Mouse (Mus musculus): ENCODE results near the gene Pdik1l. TPM values are rescaled to one million over a fixed set of nuclear protein-coding genes. Genes with fewer than 3 reads are reported as not detected.

The Pdik1l gene
- polyA plus RNA-seq, 1 experiment from 2014 or later, result 13.5 TPM

DNA sequence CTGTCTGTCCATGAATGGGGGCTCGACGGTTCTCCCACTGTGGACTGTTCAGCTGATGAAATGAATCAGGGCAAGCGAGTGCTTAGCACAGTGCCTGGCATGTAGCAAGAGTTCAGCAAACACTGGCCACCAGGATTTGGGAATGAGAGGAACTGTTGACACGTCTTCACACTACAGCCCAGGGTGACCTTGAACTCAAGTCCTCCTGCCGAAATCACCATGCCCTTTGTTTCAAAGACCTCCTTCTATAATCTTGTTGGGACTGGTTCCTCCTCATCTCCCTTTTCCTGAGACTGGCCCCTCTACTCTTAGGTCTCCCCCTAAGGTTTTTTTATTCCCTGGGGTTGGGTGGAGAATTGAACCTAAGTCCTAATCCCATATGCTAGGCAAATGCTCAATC is 24.6 kb upstream of the Pdik1l start:
- Histone ChIP-seq H3K27me3 (ENCODE audit: control insufficient read depth, insufficient read depth, low read length) (no peaks in the 10 kb centered on the region), H3K9ac (ENCODE audit: low read length) (no peak overlapping the region), H3K9me3 (ENCODE audit: control insufficient read depth, low read length) (peaks cover 4% of the 10 kb centered on the region; the same call in 1 of the 2 replicates), H3K4me3 (ENCODE audit: control insufficient read depth in 1 of 2, insufficient read depth in 1 of 2, low read depth in 1 of 2, low read length in 2 of 2) (no peak overlapping the region), H3K36me3 (ENCODE audit: control insufficient read depth, insufficient read depth, low read length) (peaks cover 8% of the 10 kb centered on the region), H3K4me2 (ENCODE audit: low read length) (no peak overlapping the region), H3K27ac (replicated peaks in 1 of 2; ENCODE audit: control insufficient read depth in 1 of 2, insufficient read depth in 1 of 2, low read depth in 2 of 2, low read length in 2 of 2) (no peak overlapping the region), H3K4me1 (ENCODE audit: control insufficient read depth in 2 of 2, insufficient read depth in 2 of 2, low read length in 2 of 2) (peaks cover 11 to 23% of the 10 kb centered on the region in 2 experiments)
- no peak for ATAC-seq (ENCODE audit: insufficient number of reproducible peaks, insufficient read depth, low FRiP score, low read depth)
- WGBS, result 83% methylated on average over 5 of the region's 5 CpGs

DNA sequence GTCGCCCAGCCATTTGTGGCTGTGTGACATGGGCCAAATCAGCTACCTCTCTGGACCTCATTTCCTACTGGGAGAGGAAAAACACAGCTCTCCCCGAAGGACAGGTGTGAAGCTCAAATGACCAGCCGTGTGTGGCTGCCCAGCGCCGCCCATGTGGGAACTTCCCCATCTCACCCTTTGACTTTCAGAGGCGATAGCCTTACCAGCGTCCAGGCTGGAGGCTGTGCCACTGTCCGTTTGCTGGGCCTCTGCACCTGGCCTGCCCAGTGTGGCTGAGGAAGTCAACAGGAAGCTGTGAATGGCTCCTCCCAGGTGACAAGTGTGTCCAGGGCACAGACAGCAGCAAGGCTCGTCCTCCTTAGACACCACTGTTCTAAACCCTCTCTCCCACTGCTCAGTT is 24.1 kb upstream of the Pdik1l start:
- no peaks in the 10 kb centered on the region for H3K27me3 ChIP-seq (ENCODE audit: control insufficient read depth, insufficient read depth, low read length)
- H3K27ac ChIP-seq (replicated peaks in 1 of 2; ENCODE audit: control insufficient read depth in 1 of 2, insufficient read depth in 1 of 2, low read depth in 2 of 2, low read length in 2 of 2), result no peak overlapping the region
- H3K9me3 ChIP-seq (ENCODE audit: control insufficient read depth, low read length), result peaks cover 4% of the 10 kb centered on the region; the same call in 1 of the 2 replicates
- ATAC-seq (ENCODE audit: insufficient number of reproducible peaks, insufficient read depth, low FRiP score, low read depth), result no peak
- no peak overlapping the region for H3K9ac ChIP-seq (ENCODE audit: low read length)
- WGBS, result 75% methylated on average over 9 of the region's 9 CpGs
- no peak overlapping the region for H3K4me3 ChIP-seq (ENCODE audit: control insufficient read depth in 1 of 2, insufficient read depth in 1 of 2, low read depth in 1 of 2, low read length in 2 of 2)
- H3K4me1 ChIP-seq (ENCODE audit: control insufficient read depth in 2 of 2, insufficient read depth in 2 of 2, low read length in 2 of 2), result peaks cover 14 to 24% of the 10 kb centered on the region in 2 experiments
- H3K4me2 ChIP-seq (ENCODE audit: low read length), result no peak overlapping the region
- peaks cover 3% of the 10 kb centered on the region for H3K36me3 ChIP-seq (ENCODE audit: control insufficient read depth, insufficient read depth, low read length)

DNA sequence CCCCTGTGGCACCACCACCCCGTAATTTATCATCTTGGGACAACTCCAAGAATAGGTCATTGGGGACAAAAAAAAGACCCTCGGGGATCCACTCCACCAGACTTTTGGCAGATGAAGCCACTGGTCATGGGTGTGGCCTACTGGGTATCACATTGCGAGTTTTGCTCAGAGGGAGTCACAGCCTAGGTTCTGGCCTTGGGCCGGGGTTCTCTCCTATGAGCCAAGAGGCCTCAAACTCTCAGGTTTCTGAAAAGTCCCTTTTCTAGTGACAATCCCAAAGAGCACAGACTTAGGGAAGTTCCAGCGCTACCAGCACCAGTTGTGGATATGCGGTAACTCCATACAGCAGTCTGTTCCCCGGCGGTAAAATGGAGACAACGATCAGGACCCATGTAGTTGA is 23.0 kb upstream of the Pdik1l start:
- Histone ChIP-seq H3K4me3 (ENCODE audit: control insufficient read depth in 1 of 2, insufficient read depth in 1 of 2, low read depth in 1 of 2, low read length in 2 of 2) (no peak overlapping the region), H3K4me1 (ENCODE audit: control insufficient read depth in 2 of 2, insufficient read depth in 2 of 2, low read length in 2 of 2) (peaks cover 12 to 30% of the 10 kb centered on the region in 2 experiments), H3K27me3 (ENCODE audit: control insufficient read depth, insufficient read depth, low read length) (no peaks in the 10 kb centered on the region), H3K9ac (ENCODE audit: low read length) (no peak overlapping the region), H3K27ac (replicated peaks in 1 of 2; ENCODE audit: control insufficient read depth in 1 of 2, insufficient read depth in 1 of 2, low read depth in 2 of 2, low read length in 2 of 2) (no peak overlapping the region), H3K36me3 (ENCODE audit: control insufficient read depth, insufficient read depth, low read length) (no peaks in the 10 kb centered on the region), H3K4me2 (ENCODE audit: low read length) (no peak overlapping the region), H3K9me3 (ENCODE audit: control insufficient read depth, low read length) (peaks cover 4% of the 10 kb centered on the region; the same call in 1 of the 2 replicates)
- ATAC-seq (ENCODE audit: insufficient number of reproducible peaks, insufficient read depth, low FRiP score, low read depth), result no peak
- 85% methylated on average over 9 of the region's 9 CpGs for WGBS

DNA sequence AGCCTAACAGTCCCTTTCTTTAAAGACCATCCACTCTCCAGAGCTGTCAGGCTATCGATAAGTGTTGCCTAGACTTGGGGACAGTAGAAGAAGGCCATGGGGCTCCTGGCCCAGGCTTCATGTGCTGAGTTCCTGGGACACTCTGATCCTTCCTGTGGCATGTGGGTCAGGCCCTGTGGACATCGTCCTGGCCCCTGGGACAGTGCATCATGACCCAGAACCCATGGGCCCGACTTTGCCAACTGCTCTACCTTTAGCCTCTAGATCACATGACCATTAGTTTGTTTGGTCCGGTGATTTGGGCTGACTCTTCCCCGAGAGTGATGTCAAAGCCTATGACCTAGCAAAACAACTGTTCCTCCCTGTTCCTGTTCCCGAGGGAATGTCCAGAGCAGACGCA is 22.4 kb upstream of the Pdik1l start:
- Histone ChIP-seq H3K4me2 (ENCODE audit: low read length) (no peak overlapping the region), H3K27me3 (ENCODE audit: control insufficient read depth, insufficient read depth, low read length) (no peaks in the 10 kb centered on the region), H3K9me3 (ENCODE audit: control insufficient read depth, low read length) (peaks cover 4% of the 10 kb centered on the region; the same call in 1 of the 2 replicates), H3K9ac (ENCODE audit: low read length) (no peak overlapping the region), H3K36me3 (ENCODE audit: control insufficient read depth, insufficient read depth, low read length) (no peaks in the 10 kb centered on the region), H3K4me1 (ENCODE audit: control insufficient read depth in 2 of 2, insufficient read depth in 2 of 2, low read length in 2 of 2) (peaks cover 12 to 30% of the 10 kb centered on the region in 2 experiments), H3K27ac (replicated peaks in 1 of 2; ENCODE audit: control insufficient read depth in 1 of 2, insufficient read depth in 1 of 2, low read depth in 2 of 2, low read length in 2 of 2) (no peak overlapping the region), H3K4me3 (ENCODE audit: control insufficient read depth in 1 of 2, insufficient read depth in 1 of 2, low read depth in 1 of 2, low read length in 2 of 2) (no peak overlapping the region)
- ATAC-seq (ENCODE audit: insufficient number of reproducible peaks, insufficient read depth, low FRiP score, low read depth), result no peak
- whole genome bisulfite sequencing, result 84% methylated on average over 7 of the region's 7 CpGs

DNA sequence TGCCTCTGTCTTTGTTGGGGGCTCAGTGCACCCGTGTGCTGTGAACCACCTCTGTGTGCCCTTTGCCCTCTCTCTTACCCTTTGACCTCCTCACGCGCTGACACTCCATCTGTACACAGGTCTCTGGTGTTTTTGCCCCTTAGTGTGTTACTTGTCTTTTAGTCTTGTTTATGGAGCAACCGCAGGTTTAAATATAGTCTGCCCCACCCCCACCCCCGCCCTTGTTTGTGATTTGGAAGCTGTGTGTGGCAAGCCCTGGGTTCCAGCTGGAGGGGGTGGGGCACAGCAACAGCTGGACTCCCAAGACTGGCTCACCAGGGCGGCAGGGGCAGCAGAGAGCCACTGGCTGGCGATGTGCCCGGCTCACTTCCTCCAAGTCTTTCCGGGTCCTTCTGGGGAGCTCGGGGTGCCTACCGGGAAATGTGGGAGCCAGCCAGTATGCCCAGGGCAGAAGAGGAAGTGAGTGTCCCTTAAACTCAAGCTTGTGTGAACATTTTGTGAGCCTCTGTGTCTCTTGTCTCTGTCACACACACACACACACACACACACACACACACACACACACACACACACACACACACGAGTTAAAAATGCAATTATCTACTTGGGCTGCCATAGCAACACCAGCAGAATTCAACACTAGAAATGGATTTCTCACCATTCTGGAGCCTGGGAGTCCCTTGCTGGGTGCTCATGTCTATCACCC is 19.8 kb upstream of the Pdik1l start:
- H3K9ac ChIP-seq (ENCODE audit: low read length), result no peak overlapping the region
- 0 out of 2 replicates have a peak, but pooled peaks have one; percentile 42 for ATAC-seq (ENCODE audit: insufficient number of reproducible peaks, insufficient read depth, low FRiP score, low read depth)
- WGBS, result 7% methylated on average over 12 of the region's 12 CpGs

DNA sequence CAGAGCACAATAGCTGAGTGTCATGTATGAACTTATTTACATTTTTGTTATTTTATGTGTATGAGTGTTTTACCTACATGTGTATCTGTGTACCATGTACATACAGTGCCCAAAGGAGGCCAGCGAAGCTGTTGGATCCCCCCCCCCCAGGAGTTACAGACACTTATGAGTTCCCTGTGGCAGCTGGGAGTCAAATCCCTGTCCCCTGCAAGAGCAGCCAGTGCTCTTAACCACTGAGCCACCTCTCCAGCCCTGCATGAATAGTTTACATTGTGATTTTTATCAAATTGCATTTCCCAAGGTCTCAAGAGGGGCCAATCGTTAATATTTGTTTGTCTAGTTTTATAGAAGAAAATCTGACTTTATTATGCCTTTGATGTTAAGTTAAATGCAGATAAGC is 19.3 kb upstream of the Pdik1l start:
- Histone ChIP-seq H3K27ac (replicated peaks in 1 of 2; ENCODE audit: control insufficient read depth in 1 of 2, insufficient read depth in 1 of 2, low read depth in 2 of 2, low read length in 2 of 2) (peak overlapping the region in 1 of 2 experiments; percentile 48; a peak in 1 of 4 replicates), H3K4me1 (ENCODE audit: control insufficient read depth in 2 of 2, insufficient read depth in 2 of 2, low read length in 2 of 2) (peaks cover 14 to 27% of the 10 kb centered on the region in 2 experiments), H3K4me3 (ENCODE audit: control insufficient read depth in 1 of 2, insufficient read depth in 1 of 2, low read depth in 1 of 2, low read length in 2 of 2) (no peak overlapping the region), H3K9ac (ENCODE audit: low read length) (no peak overlapping the region), H3K9me3 (ENCODE audit: control insufficient read depth, low read length) (no peaks in the 10 kb centered on the region), H3K36me3 (ENCODE audit: control insufficient read depth, insufficient read depth, low read length) (no peaks in the 10 kb centered on the region), H3K4me2 (ENCODE audit: low read length) (peak overlapping the region; percentile 41), H3K27me3 (ENCODE audit: control insufficient read depth, insufficient read depth, low read length) (no peaks in the 10 kb centered on the region)
- WGBS, result 53% methylated on average over 2 of the region's 2 CpGs
- ATAC-seq (ENCODE audit: insufficient number of reproducible peaks, insufficient read depth, low FRiP score, low read depth), result no peak

More for the DNA sequence above, 19.8 kb upstream of the Pdik1l start:
- Histone ChIP-seq H3K4me3 (ENCODE audit: control insufficient read depth in 1 of 2, insufficient read depth in 1 of 2, low read depth in 1 of 2, low read length in 2 of 2) (no peak overlapping the region), H3K4me2 (ENCODE audit: low read length) (peak overlapping the region; percentile 41), H3K36me3 (ENCODE audit: control insufficient read depth, insufficient read depth, low read length) (no peaks in the 10 kb centered on the region), H3K9me3 (ENCODE audit: control insufficient read depth, low read length) (no peaks in the 10 kb centered on the region), H3K27ac (replicated peaks in 1 of 2; ENCODE audit: control insufficient read depth in 1 of 2, insufficient read depth in 1 of 2, low read depth in 2 of 2, low read length in 2 of 2) (peak overlapping the region; percentile 40 to 48; a peak in 3 of 4 replicates), H3K27me3 (ENCODE audit: control insufficient read depth, insufficient read depth, low read length) (no peaks in the 10 kb centered on the region), H3K4me1 (ENCODE audit: control insufficient read depth in 2 of 2, insufficient read depth in 2 of 2, low read length in 2 of 2) (peaks cover 9 to 21% of the 10 kb centered on the region in 2 experiments)

DNA sequence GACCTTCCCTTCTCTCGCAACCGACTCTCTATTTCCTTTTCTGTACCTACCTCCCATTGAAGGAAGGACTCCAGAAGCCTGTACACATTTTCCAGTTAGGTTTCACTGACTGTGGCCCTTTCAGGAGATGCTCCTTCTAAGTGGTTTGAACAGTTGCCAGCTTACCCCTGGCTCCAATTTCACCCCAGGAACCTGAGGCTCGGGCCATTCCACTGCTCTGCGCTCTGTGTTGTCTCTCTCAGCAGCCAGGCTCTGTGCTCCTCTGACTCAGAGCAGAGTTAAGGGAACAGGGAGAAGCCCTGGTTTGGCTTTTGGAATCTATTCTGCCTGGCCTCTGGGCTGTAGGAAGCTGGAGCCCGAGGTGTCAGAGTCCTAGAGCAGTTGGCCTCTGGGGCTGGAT is 14.4 kb upstream of the Pdik1l start:
- Histone ChIP-seq H3K4me2 (ENCODE audit: low read length) (no peak overlapping the region), H3K4me3 (ENCODE audit: control insufficient read depth in 1 of 2, insufficient read depth in 1 of 2, low read depth in 1 of 2, low read length in 2 of 2) (no peak overlapping the region), H3K9me3 (ENCODE audit: control insufficient read depth, low read length) (no peaks in the 10 kb centered on the region), H3K27me3 (ENCODE audit: control insufficient read depth, insufficient read depth, low read length) (no peaks in the 10 kb centered on the region), H3K4me1 (ENCODE audit: control insufficient read depth in 2 of 2, insufficient read depth in 2 of 2, low read length in 2 of 2) (peaks cover 26 to 50% of the 10 kb centered on the region in 2 experiments), H3K27ac (replicated peaks in 1 of 2; ENCODE audit: control insufficient read depth in 1 of 2, insufficient read depth in 1 of 2, low read depth in 2 of 2, low read length in 2 of 2) (peak overlapping the region; percentile 66 to 82), H3K9ac (ENCODE audit: low read length) (peak overlapping the region; percentile 45; the same call in 1 of the 2 replicates), H3K36me3 (ENCODE audit: control insufficient read depth, insufficient read depth, low read length) (no peaks in the 10 kb centered on the region)
- ATAC-seq (ENCODE audit: insufficient number of reproducible peaks, insufficient read depth, low FRiP score, low read depth), result no peak
- WGBS, result 51% methylated on average over 5 of the region's 5 CpGs

All from heart, embryonic 14.5 days (tissue).